ENCODE assay signal across 10 mouse cellular contexts in genomic region chr4:141146491-141147033, GRCm38 (mm10). TPM values are rescaled to one million over a fixed set of nuclear protein-coding genes. Genes with fewer than 3 reads are reported as not detected.
DNase-seq lines count a peak whose midpoint lies in the region; ATAC-seq lines count a peak whose summit lies in the region.
"Had no signal": no experiment of that assay in that cellular context is flagged by ENCODE, and none has a peak within 500 bp of the region (broad histone marks: within the 10 kb centered on the region; RNA-seq: fewer than 3 reads in every experiment).

No protein-coding gene starts in this region.

- ATAC-seq in hindbrain, embryonic 11.5 days (ENCODE audit: low FRiP score) = no peak
- no peak for ATAC-seq in midbrain, embryonic 15.5 days (replicated peaks)
- ATAC-seq in hindbrain, embryonic 13.5 days (ENCODE audit: low FRiP score) = no peak
- no peak for ATAC-seq in stomach, embryonic 15.5 days (ENCODE audit: insufficient read depth, low FRiP score, low read depth)

- 0 out of 2 replicates have a peak overlapping the region, but pooled peaks have one; percentile 72 for H3K4me3 ChIP-seq in hindbrain, embryonic 10.5 days
- no peak overlapping the region for H3K4me3 ChIP-seq in hindbrain, embryonic 11.5 days (ENCODE audit: low read depth, low read length)
- H3K4me3 ChIP-seq in midbrain, embryonic 15.5 days = no peak overlapping the region
- no peak overlapping the region for H3K4me3 ChIP-seq in midbrain, embryonic 10.5 days
- H3K4me3 ChIP-seq in hindbrain, embryonic 13.5 days = no peak overlapping the region
- H3K4me3 ChIP-seq in stomach, embryonic 15.5 days (replicated peaks) = no peak overlapping the region

- DNase-seq in hindbrain, embryonic 10.5 days (ENCODE audit: low spot score) = no peak
- DNase-seq in hindbrain, embryonic 11.5 days (ENCODE audit: low spot score) = no peak
- DNase-seq in midbrain, embryonic 10.5 days (ENCODE audit: low spot score) = no peak
- no peak for DNase-seq in left cerebral cortex, adult 11 months (ENCODE audit: low spot score)
- no peak for DNase-seq in adrenal gland, postnatal 10 days
- DNase-seq: lung, postnatal 4 days had no signal

- H3K36me3 ChIP-seq in hindbrain, embryonic 10.5 days = no peaks in the 10 kb centered on the region
- no peaks in the 10 kb centered on the region for H3K36me3 ChIP-seq in hindbrain, embryonic 11.5 days (ENCODE audit: control insufficient read depth, insufficient read depth, low read length)
- no peaks in the 10 kb centered on the region for H3K36me3 ChIP-seq in midbrain, embryonic 15.5 days (replicated peaks)
- 0 out of 2 replicates have a peak, but pooled peaks cover 3% of the 10 kb centered on the region for H3K36me3 ChIP-seq in midbrain, embryonic 10.5 days
- no peaks in the 10 kb centered on the region for H3K36me3 ChIP-seq in hindbrain, embryonic 13.5 days
- H3K36me3 ChIP-seq in stomach, embryonic 15.5 days = no peaks in the 10 kb centered on the region

- 93% methylated on average over 6 of the region's 6 CpGs for WGBS in hindbrain, embryonic 10.5 days
- 92% methylated on average over 6 of the region's 6 CpGs for WGBS in hindbrain, embryonic 11.5 days
- WGBS in midbrain, embryonic 15.5 days = 96% methylated on average over 6 of the region's 6 CpGs
- WGBS in midbrain, embryonic 10.5 days = 94% methylated on average over 6 of the region's 6 CpGs
- 96% methylated on average over 6 of the region's 6 CpGs for WGBS in hindbrain, embryonic 13.5 days
- 87% methylated on average over 6 of the region's 6 CpGs for WGBS in stomach, embryonic 15.5 days

- H3K27me3 ChIP-seq in hindbrain, embryonic 10.5 days (ENCODE audit: insufficient read depth, poor library complexity, severe bottlenecking) = no peaks in the 10 kb centered on the region; the same call in 1 of the 2 replicates
- H3K27me3 ChIP-seq in hindbrain, embryonic 11.5 days (ENCODE audit: control insufficient read depth, insufficient read depth, low read length) = no peaks in the 10 kb centered on the region
- H3K27me3 ChIP-seq in midbrain, embryonic 15.5 days (replicated peaks) = no peaks in the 10 kb centered on the region
- 0 out of 2 replicates have a peak, but pooled peaks cover 5% of the 10 kb centered on the region for H3K27me3 ChIP-seq in midbrain, embryonic 10.5 days (ENCODE audit: low read depth, poor library complexity, severe bottlenecking)
- H3K27me3 ChIP-seq in hindbrain, embryonic 13.5 days = peaks cover 8% of the 10 kb centered on the region; the same call in 1 of the 2 replicates
- no peaks in the 10 kb centered on the region for H3K27me3 ChIP-seq in stomach, embryonic 15.5 days (replicated peaks)

- no peaks in the 10 kb centered on the region for H3K9me3 ChIP-seq in hindbrain, embryonic 10.5 days
- no peaks in the 10 kb centered on the region for H3K9me3 ChIP-seq in hindbrain, embryonic 11.5 days (ENCODE audit: control insufficient read depth, low read length)
- H3K9me3 ChIP-seq in midbrain, embryonic 15.5 days = no peaks in the 10 kb centered on the region
- no peaks in the 10 kb centered on the region for H3K9me3 ChIP-seq in midbrain, embryonic 10.5 days (replicated peaks)
- no peaks in the 10 kb centered on the region for H3K9me3 ChIP-seq in hindbrain, embryonic 13.5 days
- H3K9me3 ChIP-seq in stomach, embryonic 15.5 days = no peaks in the 10 kb centered on the region

- peaks cover 27% of the 10 kb centered on the region for H3K4me1 ChIP-seq in hindbrain, embryonic 10.5 days (replicated peaks)
- H3K4me1 ChIP-seq in hindbrain, embryonic 11.5 days (replicated peaks; ENCODE audit: control insufficient read depth, insufficient read depth, low read length) = 0 out of 2 replicates have a peak, but pooled peaks cover 2% of the 10 kb centered on the region
- peaks cover 35% of the 10 kb centered on the region for H3K4me1 ChIP-seq in midbrain, embryonic 15.5 days
- peaks cover 26% of the 10 kb centered on the region for H3K4me1 ChIP-seq in midbrain, embryonic 10.5 days
- peaks cover 29% of the 10 kb centered on the region for H3K4me1 ChIP-seq in hindbrain, embryonic 13.5 days (replicated peaks)
- H3K4me1 ChIP-seq in stomach, embryonic 15.5 days = peaks cover 10% of the 10 kb centered on the region

- no peak overlapping the region for H3K27ac ChIP-seq in hindbrain, embryonic 10.5 days
- H3K27ac ChIP-seq in hindbrain, embryonic 11.5 days (ENCODE audit: low read depth, low read length) = no peak overlapping the region
- no peak overlapping the region for H3K27ac ChIP-seq in midbrain, embryonic 15.5 days
- H3K27ac ChIP-seq in midbrain, embryonic 10.5 days (replicated peaks) = no peak overlapping the region
- no peak overlapping the region for H3K27ac ChIP-seq in hindbrain, embryonic 13.5 days
- H3K27ac ChIP-seq in stomach, embryonic 15.5 days = peak overlapping the region; percentile 97; the same call in 1 of the 2 replicates

- H3K4me2 ChIP-seq in hindbrain, embryonic 11.5 days (replicated peaks; ENCODE audit: low read depth, low read length) = no peak overlapping the region
- 0 out of 2 replicates have a peak overlapping the region, but pooled peaks have one; percentile 71 for H3K4me2 ChIP-seq in midbrain, embryonic 15.5 days
- H3K4me2 ChIP-seq in hindbrain, embryonic 13.5 days = peak overlapping the region; percentile 84
- peak overlapping the region; percentile 70; the same call in 1 of the 2 replicates for H3K4me2 ChIP-seq in stomach, embryonic 15.5 days

- H3K9ac ChIP-seq in hindbrain, embryonic 11.5 days (ENCODE audit: low read depth, low read length) = no peak overlapping the region
- H3K9ac ChIP-seq in midbrain, embryonic 15.5 days = no peak overlapping the region
- H3K9ac ChIP-seq in hindbrain, embryonic 13.5 days = no peak overlapping the region
- H3K9ac ChIP-seq in stomach, embryonic 15.5 days = no peak overlapping the region

RNA-seq across cellular contexts. Expression of gene Fbxo42, which starts 1.2 kb away (rescaled TPM):
- polyA plus RNA-seq in hindbrain, embryonic 10.5 days (2016; fragmentation: Nextera tagmentation; extraction: Ambion mirVana) = 23.2 and 24.5 TPM in 2 replicates
- polyA plus RNA-seq in hindbrain, embryonic 11.5 days (2014; fragmentation: Nextera tagmentation; extraction: Ambion mirVana) = 21.9 and 24.8 TPM in 2 replicates
- polyA plus RNA-seq in midbrain, embryonic 15.5 days (2015; fragmentation: Nextera tagmentation; extraction: Ambion mirVana) = 28.5 and 30.0 TPM in 2 replicates
- 24.2 and 25.3 TPM in 2 replicates for polyA plus RNA-seq in midbrain, embryonic 10.5 days (2016; fragmentation: Nextera tagmentation; extraction: Ambion mirVana)
- 21.9 and 22.3 TPM in 2 replicates for polyA plus RNA-seq in hindbrain, embryonic 13.5 days (2015; fragmentation: Nextera tagmentation; extraction: Ambion mirVana)
- 21.3 and 21.4 TPM in 2 replicates for polyA plus RNA-seq in stomach, embryonic 15.5 days (2015; fragmentation: Nextera tagmentation; extraction: Ambion mirVana)
- 10 to 100 TPM; 16.6 to 21.2 TPM for total RNA-seq in adrenal gland, postnatal 10 days (2021)

RNA-seq across cellular contexts. Expression of gene Szrd1, which starts 7.0 kb away (rescaled TPM):
- polyA plus RNA-seq in hindbrain, embryonic 10.5 days (2016; fragmentation: Nextera tagmentation; extraction: Ambion mirVana) = 36.5 and 44.1 TPM in 2 replicates
- polyA plus RNA-seq in hindbrain, embryonic 11.5 days (2014; fragmentation: Nextera tagmentation; extraction: Ambion mirVana) = 35.5 and 35.7 TPM in 2 replicates
- polyA plus RNA-seq in midbrain, embryonic 15.5 days (2015; fragmentation: Nextera tagmentation; extraction: Ambion mirVana) = 24.4 and 26.0 TPM in 2 replicates
- 35.2 and 36.3 TPM in 2 replicates for polyA plus RNA-seq in midbrain, embryonic 10.5 days (2016; fragmentation: Nextera tagmentation; extraction: Ambion mirVana)
- 28.9 and 29.3 TPM in 2 replicates for polyA plus RNA-seq in hindbrain, embryonic 13.5 days (2015; fragmentation: Nextera tagmentation; extraction: Ambion mirVana)
- polyA plus RNA-seq in stomach, embryonic 15.5 days (2015; fragmentation: Nextera tagmentation; extraction: Ambion mirVana) = 34.5 and 44.3 TPM in 2 replicates
- 100 to 1,000 TPM; 111 to 115 TPM for total RNA-seq in adrenal gland, postnatal 10 days (2021)

RNA-seq across cellular contexts. Expression of gene Spata21, which starts 58.4 kb away (rescaled TPM):
- not detected in 2 replicates for polyA plus RNA-seq in hindbrain, embryonic 10.5 days (2016; fragmentation: Nextera tagmentation; extraction: Ambion mirVana)
- 0.17 and 0.19 TPM in 2 replicates for polyA plus RNA-seq in hindbrain, embryonic 11.5 days (2014; fragmentation: Nextera tagmentation; extraction: Ambion mirVana)
- polyA plus RNA-seq in midbrain, embryonic 15.5 days (2015; fragmentation: Nextera tagmentation; extraction: Ambion mirVana) = 0.27 and 0.87 TPM in 2 replicates
- polyA plus RNA-seq in midbrain, embryonic 10.5 days (2016; fragmentation: Nextera tagmentation; extraction: Ambion mirVana) = 0.05 and 0.20 TPM in 2 replicates
- 0.17 and 0.40 TPM in 2 replicates for polyA plus RNA-seq in hindbrain, embryonic 13.5 days (2015; fragmentation: Nextera tagmentation; extraction: Ambion mirVana)
- 0.05 and 0.15 TPM in 2 replicates for polyA plus RNA-seq in stomach, embryonic 15.5 days (2015; fragmentation: Nextera tagmentation; extraction: Ambion mirVana)
- total RNA-seq in adrenal gland, postnatal 10 days (2021) = not detected
- total RNA-seq: gastrocnemius, adult 8-10 months had no signal
